Mouse (Mus musculus) spleen, embryonic (tissue): ENCODE measurements at regions not wholly inside any gene's neighbourhood (a gene's known extent, or its start where the extent isn't known, plus 50 kb on each side); places are given as distances from the start of the nearest gene placed in this dataset.

Source experiments
- CTCF ChIA-PET: fragments of 350-600 bp; sonication (Branson Sonifier 250); formaldehyde crosslinking; loops from one replicate; lab custom pipeline; 2022; lab: Charles Lee

DNA sequence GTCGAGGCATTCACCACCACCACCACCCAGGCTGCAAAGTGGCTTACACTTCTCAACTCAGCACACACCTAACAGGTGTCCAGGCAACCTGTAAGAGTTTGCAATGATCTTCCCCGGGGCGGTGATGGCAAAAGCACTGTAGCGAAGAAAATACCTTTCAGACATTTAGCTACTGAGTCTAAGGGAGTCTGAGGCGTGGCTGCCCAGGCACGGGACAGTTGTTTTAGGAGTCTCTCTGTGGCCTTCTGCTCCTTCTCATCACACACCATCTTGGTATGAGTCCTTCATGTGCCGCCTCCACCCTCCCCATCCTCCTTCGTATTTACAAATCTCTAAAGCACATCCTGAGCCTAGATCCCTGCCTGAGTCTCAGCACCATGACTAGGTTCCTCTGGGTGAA is 186.0 kb downstream of the Setd4 start:
- CTCF ChIA-PET, result no interaction called here

DNA sequence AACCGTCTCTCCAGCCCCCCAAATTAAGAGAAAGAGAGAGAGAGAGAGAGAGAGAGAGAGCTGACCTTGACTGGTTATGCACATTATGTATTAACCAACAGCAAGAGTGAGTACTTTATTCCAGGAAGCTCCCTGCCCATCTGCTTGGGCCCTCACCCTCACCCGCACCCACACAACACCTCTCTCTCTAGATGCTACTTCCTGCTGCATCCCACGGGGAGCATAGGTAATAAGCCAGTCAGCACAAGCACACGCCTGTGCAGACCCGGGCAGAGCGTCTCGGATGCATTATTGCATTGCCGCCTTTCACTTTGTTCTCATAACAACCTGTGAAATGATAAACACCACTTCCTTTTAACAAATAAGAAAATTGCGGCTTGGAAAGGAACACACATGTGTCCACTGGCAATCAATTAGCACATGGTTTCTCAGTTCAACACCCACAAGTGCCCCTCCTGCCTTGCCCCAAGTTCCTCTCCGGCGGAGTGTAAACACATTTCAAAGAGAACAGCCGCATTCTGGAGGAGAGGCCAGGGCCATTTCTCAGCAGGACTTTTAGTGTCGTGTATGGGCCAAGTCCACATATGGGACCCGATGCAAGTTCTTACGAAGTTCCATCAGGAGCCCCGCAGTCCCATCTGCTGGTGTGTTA is 211.7 kb downstream of the Setd4 start:
- CTCF ChIA-PET, result no interaction called here

- CTCF ChIA-PET, result no interaction called here
These were observed 216.2 kb downstream of the Setd4 start for GRCm38 (mm10) chr16:93387578-93388116.

DNA sequence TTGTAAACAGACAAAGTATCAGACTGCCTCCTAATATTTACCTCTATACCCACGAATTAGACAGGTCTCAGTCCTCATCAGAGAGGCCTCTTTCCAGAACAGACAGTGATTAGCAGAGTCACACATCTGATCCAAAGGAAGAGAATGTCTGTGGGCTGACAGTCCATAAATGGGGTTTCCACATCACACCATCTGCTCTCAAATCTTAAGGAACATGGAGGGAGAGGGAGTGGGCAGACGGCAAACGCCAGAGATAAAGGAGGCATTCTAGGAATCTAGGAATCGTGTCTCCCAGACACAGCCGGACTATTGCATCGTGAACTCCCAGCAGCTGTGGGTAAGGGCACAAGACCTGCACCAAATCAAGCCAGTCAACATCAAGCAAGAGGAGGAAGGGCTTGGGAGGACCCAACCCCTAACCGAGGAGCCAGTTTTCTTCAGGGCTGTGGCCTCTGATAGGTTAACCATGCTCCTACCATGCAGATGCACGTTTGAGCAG is 219.8 kb downstream of the Setd4 start:
- CTCF ChIA-PET, result no interaction called here

- CTCF ChIA-PET, result no interaction called here
These were observed 220.9 kb downstream of the Setd4 start for GRCm38 (mm10) chr16:93382945-93383344.

DNA sequence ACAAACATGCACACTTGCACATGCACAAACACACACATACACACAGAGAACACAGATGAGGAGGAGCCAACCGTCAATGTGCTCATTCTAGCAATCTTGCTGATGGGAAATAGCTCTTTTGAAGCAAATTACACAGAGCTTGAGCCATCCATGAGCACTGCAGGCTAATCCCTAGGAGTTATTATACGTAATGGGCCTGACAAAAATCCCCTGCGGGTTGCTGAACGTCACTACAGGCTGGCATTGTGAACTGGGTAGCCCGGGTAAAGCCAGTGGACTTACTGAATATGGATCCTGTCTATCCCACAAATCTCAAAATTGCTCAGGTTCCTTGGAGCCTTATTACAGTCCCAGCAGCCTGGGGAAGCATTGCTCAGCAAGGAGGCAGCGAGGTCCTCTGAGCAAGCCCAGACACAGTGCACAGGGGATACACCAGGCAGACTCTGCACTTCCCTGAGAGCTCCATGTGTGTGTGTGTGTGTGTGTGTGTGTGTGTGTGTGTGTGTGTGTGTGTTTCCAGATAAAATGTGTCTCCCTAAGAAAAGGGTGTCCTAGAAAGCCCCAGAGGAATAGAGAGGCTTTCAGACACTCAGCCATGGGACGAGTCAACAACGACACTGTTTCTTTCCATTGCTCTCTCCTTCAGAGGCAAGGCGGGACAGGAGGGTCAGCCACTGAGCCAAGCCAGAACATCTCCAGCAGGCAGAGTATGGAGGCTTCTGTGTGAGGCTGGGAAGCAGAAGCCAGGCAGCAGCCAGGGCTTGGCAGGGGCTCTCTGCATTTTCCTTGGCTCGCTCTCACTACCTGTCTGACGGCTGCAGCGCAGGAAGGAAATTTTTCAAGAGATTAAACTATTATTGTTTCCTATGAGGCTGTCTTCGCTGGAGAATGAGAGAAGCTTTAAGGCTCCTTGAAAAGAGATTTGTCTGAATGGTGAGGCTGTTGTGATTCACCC is 222.9 kb downstream of the Setd4 start:
- CTCF ChIA-PET, result no interaction called here

GRCm38 (mm10) chr16:93380117-93380516 is 223.7 kb downstream of the Setd4 start:
- CTCF ChIA-PET, result no interaction called here

- CTCF ChIA-PET, result no interaction called here
These were observed 224.3 kb downstream of the Setd4 start for GRCm38 (mm10) chr16:93379611-93380010.

DNA sequence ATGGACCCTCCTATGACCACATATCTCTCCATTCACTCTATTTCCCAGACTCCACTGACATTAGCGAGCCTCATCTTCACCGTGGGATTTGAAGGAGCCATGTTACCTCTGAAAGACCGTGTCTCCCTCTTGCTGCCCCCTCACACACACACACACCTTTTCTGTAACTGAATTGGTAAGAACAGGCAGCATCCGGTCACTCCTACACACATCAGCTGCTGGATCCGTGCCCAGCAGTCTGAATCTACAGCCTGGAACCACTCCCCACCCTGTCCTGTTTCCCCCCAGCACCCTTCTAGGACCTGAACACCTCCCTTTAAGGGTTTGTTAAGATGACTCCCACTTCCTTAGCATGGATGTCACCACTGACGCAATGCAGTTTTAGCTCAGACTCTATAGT is 229.2 kb downstream of the Setd4 start:
- CTCF ChIA-PET, result no interaction called here

- CTCF ChIA-PET, result no interaction called here
These were observed 234.1 kb downstream of the Setd4 start for GRCm38 (mm10) chr16:93369766-93370146.

GRCm38 (mm10) chr16:93368824-93369765 is 234.8 kb downstream of the Setd4 start:
- CTCF ChIA-PET, result no interaction called here

GRCm38 (mm10) chr16:93367995-93368394 is 235.9 kb downstream of the Setd4 start:
- CTCF ChIA-PET, result interaction anchor here (1.0 kb wide), 1 partner anchor 58 kb away, joined by 3 read pairs; no protein-coding TSS in a partner anchor

GRCm38 (mm10) chr16:93367246-93367805 is 236.5 kb downstream of the Setd4 start:
- CTCF ChIA-PET, result interaction anchor here (1.0 kb wide), 1 partner anchor 58 kb away, joined by 3 read pairs; no protein-coding TSS in a partner anchor

DNA sequence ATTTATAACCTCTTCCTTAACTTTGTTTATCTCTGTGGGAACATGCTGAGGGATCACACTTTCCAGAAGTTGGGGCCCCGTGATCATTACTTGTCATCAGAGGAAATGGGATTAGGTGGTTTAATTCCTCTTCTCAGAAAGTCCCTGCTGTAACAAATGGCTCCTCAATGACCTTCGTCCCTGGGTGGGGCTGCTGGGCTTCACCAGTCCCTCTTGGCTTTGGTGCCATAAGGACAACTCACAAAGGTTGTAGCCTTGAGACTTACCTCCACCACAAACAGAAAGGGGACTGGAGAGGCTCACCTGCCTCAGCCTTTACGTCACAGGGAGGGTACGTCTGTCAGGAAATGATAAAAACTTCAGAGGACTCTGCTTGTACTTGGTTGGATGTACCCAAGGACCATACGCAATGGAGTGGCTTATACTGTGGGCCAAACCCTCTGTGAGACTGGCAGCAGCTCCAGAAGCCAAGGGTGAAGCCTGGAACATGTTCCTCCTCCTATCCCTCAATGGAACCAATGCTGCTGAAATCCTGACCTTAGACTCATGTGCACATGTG is 237.4 kb downstream of the Setd4 start:
- CTCF ChIA-PET, result interaction anchor here (0.7 kb wide), 1 partner anchor 983 kb away, joined by 4 read pairs; no protein-coding TSS in a partner anchor

- CTCF ChIA-PET, result interaction anchor here (0.6 kb wide), 1 partner anchor 449 kb away, joined by 3 read pairs; no protein-coding TSS in a partner anchor
These were observed 238.5 kb downstream of the Setd4 start for GRCm38 (mm10) chr16:93365236-93365951.

DNA sequence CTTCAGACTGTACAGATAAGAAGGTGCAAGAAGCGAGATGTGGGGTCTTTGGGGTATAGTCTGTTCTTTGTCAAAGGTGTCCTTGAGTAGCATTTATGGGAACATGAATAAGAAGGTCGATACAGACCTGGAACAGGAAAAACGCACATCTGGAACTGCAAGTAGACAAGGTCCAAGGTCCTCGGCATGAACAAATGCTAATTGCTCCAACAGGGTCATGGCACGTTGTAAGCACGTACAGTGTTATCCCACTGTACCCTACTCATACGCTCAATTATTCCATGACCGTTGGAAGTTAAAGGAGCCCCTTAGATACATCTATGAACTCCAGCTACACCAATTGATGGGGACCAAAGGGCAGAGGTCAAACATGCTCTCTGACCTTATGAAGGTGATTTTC is 244.1 kb downstream of the Setd4 start:
- CTCF ChIA-PET, result no interaction called here

GRCm38 (mm10) chr16:93358613-93359012 is 245.2 kb downstream of the Setd4 start:
- CTCF ChIA-PET, result no interaction called here

DNA sequence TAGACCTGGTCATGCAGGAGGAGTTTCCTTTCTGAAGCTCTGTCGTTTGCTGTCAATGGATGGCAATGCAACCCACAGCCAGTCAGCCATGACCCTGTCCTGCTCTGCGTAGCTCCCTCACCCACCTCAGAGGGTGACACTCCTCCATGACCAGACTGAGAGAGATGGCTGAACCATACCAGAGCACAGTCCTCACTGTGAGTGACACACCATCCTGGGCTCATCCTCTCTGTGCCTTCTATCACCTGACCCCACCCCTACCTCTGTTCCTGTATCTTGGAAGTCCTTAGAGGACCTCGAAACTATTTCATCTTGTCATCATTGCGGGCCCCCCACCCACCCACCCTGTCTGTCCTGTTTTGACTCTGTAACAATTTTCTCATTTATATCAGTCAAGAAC is 245.7 kb downstream of the Setd4 start:
- CTCF ChIA-PET, result no interaction called here

DNA sequence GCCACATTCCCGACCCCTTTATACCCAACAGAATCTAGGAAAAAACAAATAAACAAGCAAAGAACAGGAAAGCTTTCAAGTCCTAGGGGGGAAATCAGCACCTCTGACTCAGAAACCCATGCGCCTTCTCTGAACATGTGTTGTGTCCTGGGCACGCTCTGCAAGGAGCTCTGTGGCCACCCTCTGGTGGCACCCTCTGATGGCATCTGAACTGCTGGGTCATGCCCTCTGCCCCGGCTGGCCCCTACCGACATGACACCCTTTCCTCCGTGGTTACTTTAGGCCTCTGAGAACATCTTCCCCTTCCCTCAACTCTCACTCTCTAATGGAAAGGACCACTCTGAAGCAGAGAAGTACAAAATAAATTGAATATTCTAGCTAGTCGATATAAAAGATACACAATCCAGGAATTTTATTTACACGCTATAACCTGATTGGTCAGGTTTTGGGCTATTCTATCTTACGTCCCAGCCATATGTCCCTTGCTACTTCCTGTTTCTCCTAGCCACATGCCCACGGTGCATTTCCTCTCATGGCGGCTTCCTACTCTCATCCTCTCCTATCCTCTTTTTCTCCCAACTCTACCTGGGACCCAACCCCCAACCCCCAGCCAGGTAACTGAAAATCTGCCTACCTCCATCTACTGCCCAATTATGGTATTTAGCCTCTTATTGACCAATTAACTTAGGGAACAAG is 248.5 kb downstream of the Setd4 start:
- CTCF ChIA-PET, result interaction anchor here (0.6 kb wide), 1 partner anchor 446 kb away, joined by 3 read pairs; no protein-coding TSS in a partner anchor
